Mouse (Mus musculus): ENCODE measurements around the gene Ren1.

Gene Ren1

DNA sequence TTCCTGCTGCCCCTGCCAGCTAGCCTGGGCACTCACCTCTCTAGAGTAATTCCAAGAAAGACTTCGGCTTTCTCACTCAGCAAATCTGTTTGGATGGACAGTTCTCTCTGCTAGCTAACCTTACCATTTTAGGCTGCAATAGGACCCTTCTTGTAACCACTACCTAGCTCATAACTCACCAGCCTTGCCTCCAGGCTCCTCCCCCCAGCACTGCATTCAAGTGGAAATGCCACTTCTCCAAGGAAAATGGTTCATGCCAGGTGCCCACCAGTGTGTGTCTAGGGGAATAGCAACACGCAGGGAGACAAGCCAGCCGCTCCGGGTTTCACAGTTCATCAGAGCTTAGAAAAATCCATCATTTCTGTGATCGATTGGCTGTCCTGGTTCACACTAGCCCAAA is 27.2 kb downstream of the Ren1 start:
- no peak for DNase-seq (ENCODE audit: low spot score)

DNA sequence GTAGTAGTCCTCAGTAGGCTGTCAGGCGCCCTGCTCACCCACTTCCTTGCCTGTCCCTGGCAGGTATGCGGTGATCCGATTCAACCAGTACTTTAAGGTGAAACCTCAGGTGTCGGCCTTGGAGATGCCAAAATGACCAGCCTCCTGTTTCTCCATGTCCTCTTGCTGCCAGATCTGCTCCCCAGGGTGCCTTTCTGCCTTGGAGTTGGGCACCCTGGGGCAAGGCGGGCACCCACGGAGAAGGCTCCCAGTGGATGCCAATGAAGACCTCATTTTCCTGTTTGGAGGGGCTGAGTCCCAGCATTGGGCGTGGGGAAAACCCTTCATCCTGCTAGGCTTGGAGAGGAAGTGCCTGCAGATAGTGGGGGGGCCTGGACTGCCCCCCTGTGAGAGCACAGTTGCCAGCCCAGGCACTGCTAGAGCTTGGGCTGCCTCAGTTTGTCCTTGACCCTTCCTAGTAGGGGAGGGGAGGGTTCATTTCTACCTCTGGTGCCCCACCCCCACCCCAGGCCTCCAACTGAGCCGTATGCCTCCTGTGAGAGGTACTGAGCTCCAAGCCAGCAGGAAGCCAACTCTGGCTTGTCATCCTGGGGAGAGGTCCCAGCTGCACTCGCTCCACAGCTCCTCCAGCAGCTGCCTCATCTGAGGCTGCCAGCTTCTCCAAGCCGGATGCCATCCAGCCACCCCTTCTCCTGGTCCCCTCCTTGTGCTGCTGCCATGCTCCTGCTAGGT is 29.1 kb downstream of the Ren1 start:
- no peak for DNase-seq (ENCODE audit: low spot score)

DNA sequence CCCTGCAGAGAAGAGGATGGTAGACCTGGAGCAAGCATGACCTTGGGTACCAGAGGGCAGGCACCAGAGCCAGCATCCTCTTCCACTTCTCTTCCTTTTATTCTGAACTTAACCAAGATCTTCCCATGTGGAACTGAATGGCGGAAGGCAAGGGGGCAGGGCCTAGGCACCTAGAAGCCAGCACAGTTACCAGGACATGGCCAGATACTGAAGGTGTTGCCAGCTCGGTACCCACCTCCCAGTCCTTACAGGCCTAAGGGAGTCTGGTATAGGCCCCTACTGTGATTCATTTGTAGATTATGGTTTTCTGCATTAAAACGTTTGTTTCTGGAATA is 29.6 kb downstream of the Ren1 start:
- DNase-seq (ENCODE audit: low spot score), result no peak

DNA sequence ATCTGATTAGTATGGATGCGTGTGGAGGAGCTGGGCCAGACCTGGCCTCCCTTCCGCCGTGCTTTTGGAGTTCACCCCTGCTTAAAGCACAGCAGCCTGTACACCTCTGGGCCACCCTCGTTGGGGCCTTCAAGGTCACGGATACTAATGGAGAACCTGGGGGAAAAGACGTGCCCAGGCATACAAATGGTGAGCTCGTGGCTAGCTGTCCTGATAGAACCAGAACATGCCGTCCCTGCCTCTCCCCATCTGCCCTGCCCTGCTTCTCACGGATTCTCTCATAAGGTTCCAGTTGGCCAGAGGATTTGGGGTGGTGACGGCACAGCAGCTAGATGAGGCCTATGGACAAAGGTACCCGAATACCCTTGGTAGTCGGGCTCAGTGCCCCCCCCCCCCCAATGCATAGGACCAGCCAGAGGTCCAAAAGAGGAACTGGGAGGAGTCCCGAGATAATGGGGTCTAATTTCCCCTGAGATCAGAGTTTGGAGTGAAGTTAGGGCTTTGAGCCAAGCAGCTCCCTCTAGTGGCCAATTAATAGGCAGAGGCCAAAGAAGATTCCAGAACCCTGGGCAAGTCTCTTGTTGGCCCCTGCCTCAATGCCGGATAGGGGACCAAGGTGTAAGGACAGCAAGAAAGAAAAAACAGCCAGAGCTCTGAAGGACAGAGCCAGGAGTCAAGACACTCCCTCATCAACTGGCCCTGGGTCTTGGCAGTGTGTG is 30.2 kb downstream of the Ren1 start:
- DNase-seq (ENCODE audit: low spot score), result peak; percentile 49

DNA sequence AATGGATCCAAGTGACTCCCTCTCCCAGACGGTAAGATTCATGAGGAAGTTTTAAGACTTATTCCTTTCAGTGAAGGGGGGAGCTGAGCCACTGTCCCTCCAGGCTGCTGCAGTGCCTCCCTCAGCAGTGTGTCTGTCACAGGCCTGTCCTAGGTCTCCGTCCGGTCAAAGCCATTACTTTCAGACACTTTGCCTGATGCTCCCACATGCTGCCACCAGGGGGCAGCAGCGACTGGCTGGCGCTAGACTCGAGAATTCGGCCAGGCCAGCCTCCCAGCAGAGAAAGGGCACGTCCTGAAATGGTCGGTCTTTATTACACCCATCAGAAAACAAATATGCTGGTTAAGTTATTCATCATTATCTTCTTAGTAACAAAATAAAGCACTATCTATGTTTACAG is 31.7 kb downstream of the Ren1 start:
- DNase-seq (ENCODE audit: low spot score), result no peak

DNA sequence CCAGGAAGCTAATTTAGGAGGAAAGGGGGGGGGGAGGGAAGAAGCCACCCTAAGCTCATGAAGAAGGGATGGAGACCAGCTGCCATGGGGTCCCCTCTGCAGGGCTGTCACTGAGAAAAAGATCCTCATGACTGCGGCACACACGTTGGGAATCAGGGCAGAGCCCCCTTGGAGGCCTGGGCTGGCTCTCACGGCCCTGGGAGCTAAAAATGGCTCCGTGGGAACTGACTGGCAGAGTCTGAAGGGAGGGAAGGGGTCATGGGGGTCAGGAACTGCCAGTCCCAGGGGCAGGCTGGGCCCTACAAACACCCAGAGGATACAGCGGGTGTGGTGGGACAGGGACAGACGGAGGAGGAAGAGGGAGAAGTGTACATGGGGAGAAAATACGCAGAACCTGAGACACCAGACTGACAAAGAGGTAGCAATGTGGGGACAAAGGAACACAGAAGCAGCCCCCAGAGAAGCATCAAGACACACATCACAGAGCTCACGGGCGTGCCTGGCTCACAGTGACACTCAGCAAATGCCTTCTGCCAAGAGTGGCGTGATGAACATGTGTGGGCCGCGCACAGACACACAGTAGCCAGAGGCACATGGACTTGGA is 32.3 kb downstream of the Ren1 start:
- no peak for DNase-seq (ENCODE audit: low spot score)

DNA sequence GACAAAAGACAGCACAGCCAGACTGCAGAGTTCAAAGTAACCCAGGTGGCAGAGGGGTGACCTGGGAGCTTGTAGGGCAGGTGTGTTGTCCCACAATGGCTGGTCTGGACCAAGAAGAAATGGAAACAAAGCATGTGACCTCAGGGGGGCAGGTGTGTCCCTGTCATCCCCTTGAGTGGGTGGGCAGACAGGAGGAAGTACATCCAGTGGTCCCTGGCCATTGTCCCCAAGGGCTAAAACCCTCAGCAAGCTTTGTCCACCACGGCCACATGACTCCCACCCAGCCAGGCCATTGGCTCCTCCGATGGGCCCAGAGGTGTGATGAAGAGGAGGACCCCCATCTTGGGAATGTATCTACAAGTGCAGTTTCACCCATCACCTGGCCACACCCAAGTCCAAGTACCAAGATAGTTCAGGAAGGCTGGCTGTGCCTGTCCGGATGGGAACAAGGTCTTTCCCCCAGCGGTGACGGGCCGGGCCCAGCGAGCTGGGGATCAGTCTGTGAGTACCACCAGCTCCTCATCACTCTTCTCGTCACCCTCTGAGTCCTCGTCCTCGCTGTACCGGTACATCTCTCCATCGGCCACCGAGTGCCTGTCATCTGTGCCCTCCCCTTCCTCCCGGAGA is 33.0 kb downstream of the Ren1 start:
- no peak for DNase-seq (ENCODE audit: low spot score)

DNA sequence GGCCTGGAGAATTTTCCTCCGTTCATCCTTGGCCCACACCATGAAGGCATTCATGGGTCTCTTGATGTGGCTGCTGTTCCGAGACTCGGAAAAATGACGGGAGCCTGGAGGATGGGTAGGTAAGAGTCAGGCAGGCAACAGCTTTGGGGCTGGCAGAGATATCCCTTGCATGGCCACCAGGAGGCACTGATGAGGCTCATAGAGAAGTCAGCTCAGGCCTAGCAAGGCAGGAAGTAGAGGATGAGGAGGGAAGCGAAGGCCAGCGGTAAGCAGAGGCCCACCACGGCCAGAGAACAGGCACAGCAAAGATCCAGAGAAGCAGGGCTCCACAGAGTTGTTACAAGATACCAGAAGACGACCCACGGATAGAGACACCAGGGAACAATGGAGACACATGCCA is 35.2 kb downstream of the Ren1 start:
- DNase-seq (ENCODE audit: low spot score), result peak; percentile 81

DNA sequence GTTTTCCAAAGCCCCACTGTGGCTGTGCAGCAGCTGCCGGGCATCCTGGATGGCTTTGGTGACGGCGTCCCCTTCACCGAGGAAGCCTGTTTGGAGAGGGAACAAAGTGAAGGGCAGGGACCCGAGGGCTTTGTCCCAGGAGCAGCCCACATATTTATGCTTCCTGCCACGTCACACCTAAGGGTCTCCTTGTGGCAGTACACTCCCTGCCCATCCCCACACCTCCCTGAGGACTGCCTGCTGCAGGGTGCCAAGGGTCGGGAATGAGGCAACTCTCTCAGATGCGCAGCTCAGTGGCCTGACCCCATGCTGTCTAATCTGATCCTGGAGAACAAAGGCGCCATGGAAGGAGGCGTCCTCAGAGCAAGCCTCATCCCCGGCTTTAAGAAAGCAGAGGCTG is 35.9 kb downstream of the Ren1 start:
- DNase-seq (ENCODE audit: low spot score), result no peak

DNA sequence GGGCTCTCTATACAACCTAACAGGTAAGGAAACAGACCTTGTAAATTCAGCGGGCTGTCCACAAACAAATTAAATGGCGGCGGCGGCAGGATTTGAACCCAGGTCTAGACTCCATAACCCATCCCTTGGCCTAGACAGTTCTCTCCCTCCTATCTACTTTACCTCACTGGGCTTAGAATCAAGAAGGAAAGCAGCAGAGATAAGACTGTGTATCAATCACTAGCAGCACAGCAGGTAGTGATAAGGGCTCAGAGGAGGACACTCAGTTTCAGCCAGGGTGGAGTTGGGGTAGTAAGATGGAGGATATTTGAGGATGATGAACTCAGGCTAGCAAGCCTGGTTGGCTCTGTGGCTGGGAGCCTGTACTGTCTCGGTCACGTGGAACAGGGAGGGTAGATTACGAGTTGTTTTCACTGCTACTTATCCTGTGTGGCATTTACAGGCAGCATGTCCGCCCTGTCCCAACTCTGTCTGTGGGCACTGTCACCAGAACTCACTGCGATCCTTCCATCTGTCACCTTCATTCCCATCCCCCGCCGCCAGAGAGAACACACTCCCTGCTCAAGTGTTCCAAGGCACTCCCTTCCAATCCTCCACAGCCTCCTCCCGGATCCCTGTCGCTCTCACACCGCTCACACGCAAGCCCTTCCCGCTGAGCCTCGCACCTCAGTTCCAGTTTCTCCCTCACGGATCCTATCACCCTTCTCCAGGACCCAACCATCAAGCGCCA is 37.4 kb downstream of the Ren1 start:
- no peak for DNase-seq (ENCODE audit: low spot score)

DNA sequence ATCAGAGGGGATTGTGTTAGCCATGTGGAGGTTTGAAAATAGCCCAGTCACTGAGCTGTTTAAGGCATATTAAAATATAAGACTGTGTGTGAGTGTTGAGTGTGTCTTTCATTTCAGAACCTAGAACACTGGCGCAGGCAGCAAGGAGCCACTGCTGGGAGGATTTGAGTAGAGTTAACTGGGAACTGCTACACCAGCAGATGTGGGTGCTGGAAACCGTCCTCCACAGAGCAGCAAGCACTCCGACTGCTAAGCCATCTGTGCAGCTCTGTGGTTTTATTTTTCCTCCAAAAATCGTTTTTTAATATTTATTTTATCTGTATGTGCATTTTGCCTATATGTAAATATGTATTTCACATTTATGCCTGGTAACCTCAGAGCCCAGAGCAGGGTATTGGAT is 44.4 kb downstream of the Ren1 start:
- no peak for DNase-seq (ENCODE audit: low spot score)

DNA sequence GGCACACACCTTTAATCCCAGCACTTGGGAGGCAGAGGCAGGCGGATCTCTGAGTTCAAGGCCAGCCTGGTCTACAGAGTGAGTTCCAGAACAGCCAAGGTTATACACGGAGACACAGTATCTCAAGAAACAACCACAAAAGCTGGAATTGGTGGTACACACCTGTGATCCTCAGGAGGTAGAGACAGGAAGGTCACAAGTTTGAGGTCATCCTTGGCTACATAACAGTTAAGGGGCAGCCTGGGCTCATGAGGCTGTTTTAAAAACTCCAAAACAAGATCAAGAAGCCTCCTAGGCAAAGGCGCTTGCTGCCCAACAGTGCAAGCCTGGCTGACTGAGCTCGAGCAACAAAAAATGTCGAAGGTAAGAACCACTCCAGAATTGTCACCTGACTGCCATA is 46.4 kb downstream of the Ren1 start:
- DNase-seq (ENCODE audit: low spot score), result no peak

DNA sequence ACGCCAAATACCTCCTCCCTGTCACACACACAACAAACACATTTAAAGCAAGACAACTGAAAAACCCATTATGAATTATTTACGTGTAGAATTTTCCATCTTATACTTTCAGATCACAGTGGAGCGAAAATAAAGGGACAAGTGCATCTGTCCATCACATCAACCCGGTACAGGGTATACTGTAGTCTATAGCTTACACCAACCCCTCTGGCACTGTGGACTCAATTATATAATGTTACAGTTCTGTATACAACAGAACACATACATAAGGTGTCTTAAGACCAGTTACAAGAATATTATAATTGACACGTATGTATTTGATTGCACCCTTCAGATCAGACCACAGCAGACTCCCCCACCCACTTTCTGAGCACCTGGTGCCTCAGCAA is 46.8 kb downstream of the Ren1 start:
- no peak for DNase-seq (ENCODE audit: low spot score)

DNA sequence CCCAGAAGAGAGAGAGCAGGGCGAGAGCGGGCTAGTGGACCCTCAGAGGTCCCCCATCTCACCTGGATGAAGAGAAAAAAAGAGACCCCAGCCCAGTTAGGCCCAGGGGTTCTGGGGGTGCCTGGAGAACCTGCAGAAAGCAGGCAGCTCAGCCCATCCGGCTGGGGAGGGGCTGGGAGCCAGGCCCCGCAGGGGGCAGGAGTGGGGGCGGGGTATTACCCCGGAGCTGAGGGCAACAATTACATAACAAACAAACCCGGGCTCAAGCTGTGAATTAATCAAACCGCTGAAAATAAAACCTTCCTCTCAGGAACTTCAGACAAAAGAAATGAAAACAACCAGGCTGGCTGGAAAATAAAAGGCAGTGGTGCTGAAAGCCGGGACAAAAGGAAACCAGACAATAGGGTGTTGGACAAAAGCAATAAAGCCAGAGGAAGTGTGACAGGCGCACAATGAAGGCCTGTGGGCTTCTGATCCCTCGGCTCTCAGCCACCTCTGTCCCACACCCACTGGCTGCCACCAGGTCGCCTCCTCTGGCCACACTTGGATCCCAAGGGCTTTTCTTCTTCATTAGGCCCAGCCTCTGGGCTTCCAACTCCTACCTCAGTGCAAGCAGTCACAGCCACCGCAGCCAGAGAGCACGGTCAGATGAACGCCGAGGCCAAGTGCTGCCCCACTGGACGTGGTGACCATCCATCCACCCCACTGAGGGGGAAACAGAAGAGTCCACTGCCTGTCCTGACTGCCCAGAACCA is 47.4 kb downstream of the Ren1 start:
- peak; percentile 43 for DNase-seq (ENCODE audit: low spot score)

DNA sequence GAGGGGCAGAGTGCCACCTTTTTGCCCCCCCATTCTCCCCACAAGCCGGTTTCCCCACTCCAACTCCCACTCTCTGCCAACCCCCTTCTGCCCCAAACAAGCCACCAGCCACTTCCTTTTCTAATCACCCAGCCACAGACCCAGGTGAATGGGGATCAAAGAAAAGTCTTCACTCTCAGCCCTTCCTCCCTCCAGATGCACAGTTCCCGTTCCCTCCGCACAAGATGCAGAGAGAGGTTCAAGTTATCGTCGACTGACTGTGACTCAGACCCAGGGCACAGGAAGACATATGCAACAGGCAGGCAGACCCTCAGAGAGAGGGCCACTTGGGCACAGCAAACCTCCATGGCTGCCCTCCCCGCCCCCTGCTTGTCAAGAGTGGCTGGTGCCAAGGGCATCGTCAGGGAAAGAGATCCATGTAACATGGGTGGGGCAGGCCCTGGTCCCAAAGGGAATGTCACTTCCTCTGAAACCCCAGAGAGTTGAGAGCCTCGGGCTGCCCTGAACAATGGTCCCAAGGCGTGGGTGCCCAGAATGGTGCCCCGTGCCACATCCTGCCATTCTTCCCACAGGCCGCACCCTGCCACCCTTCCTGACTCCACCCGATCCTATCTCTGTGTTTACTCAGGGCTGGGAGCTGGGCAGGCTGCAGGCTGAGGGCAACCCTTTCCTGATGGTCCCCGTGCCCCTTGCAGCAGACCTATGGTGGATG is 49.9 kb downstream of the Ren1 start:
- peak; percentile 88 for DNase-seq (ENCODE audit: low spot score)

DNA sequence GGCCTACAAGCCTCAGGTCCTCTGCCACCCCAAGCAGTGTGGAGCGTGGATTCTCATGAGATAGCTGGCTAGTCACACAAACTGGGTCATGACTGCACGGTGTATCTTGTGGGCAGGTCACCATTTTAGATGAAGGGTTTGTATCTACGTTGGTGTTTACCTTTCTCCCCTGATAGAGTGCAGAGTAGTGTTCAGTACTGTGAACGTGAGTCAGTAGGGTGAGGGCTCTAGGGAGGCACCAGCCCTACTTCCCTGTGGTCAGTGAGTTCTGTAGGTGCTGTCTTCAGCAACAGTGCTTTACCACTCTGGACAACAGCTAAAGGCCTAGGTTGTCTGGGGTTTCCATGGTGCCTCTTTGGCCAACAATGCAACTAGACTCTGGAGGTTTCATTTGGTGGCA is 53.7 kb downstream of the Ren1 start:
- no peak for DNase-seq (ENCODE audit: low spot score)

DNA sequence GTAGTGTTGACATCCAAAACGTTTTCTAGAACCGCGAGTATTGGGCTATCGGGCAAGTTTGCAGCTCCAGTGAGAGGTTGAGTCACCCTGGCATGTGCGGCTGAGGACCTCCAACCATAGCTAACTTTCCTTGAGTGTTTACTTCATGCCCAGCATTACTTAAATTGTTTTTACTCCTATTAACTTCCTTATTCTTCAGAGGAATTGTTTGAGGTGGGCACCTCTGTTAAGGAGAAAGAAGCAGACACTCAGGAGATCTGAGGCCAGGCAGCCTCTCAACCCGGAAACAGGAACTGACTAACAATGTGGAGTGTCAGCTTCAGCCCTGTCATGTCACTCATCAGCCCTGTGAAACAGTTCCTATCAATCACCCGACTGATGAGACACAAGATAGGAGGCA is 56.3 kb downstream of the Ren1 start:
- DNase-seq (ENCODE audit: low spot score), result no peak

DNA sequence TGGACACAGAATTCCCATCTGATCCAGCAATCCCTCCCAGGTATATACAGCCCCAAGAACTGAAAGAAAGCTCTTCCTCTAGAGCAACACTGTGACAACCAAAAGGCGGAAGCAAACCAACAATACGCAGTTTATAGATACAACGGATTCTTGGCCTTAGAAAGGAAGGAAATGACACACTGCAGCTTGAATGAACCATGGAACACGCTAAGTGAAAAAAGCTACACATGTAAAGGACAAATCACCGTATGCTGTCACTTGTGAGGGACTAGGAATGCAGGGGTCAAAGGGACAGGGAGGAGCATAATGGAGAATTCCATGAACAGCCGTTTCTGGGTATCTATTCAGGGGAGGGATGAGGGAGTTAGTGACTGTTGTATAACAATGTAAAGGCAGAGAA is 57.1 kb downstream of the Ren1 start:
- DNase-seq (ENCODE audit: low spot score), result peak; percentile 56

DNA sequence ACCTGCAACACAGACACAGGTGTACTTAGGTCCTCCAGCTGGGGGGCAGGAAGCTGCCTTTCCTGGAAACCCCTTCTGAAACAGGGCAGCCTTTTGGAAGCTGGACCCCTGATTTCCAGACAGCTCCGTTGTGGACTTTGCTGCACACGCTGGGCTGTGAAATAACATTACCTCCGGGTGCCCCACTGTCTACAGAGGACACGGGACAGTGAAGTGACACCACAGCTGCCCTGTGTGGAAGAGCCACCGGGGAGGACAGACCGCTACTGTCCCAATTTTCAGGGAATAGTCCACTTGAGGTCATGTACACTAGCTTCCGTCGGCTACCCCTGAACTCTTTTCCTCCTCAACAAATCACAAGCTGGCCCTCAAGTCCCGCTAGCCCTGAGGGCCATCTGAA is 58.0 kb downstream of the Ren1 start:
- DNase-seq (ENCODE audit: low spot score), result no peak

DNA sequence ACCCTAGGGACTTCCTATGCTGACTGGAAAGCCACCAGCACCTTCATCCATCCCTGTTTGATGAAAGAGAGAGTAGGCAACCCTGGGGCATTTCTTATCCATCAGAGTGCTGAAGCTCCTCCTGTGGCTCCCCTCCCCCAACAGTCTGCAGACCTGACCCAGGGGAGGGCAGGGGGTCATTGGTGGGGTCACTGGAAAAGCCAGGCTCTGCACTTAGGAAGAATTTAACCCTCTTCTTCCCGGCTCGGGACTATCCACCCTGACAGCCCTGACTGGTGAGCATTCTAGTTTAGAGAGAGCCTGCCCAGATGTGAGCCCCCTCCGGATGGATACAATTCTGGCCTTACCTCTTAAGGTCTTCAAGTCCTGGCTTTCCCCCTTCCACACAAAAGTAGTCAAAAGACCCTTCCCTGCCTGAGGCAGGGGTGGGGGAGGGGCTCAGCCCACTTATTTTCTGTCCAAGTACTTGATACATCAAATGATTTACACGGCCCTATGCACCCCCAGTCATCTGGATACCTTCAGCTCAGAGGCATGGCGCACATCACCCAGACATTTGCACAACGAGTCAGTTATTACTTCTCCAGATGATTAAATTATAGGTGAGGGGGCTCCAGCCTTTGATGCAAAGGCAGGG is 58.7 kb downstream of the Ren1 start:
- DNase-seq (ENCODE audit: low spot score), result no peak

DNA sequence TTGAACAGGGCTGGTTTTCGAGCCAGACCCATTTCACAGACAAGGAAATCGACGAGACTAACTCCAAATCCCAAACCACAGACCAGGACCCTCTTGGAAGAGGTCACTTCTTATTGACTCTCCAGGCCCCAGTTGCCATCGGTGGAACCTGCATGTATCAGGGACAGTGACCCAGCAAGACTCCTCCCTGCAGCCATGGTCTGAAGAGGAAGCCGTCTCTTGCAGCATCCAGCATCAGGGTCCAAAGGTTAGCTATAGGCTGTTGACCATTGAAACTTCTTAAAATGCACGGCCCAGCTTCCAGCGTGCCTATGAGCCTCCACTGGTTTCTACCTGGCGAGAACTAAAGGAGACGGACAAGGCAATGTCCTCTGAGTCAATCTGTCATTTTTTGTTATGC is 59.5 kb downstream of the Ren1 start:
- DNase-seq (ENCODE audit: low spot score), result no peak

Data from lung, postnatal 25 days (tissue).